Mouse (Mus musculus) cerebellum, postnatal 4 days (tissue): ENCODE measurements at regions not wholly inside any gene's neighbourhood (a gene's known extent, or its start where the extent isn't known, plus 50 kb on each side); places are given as distances from the start of the nearest gene placed in this dataset.
"Not testable (repeated sequence)": the region's sequence is repeated elsewhere in the genome, so short reads cannot be mapped to it uniquely, and the experiment has no call there.

Experiments used
- DNase-seq, 2 experiments: peaks; one replicate each; pipeline ENCODE4 v3.0.0; 2022; ENCODE audit warnings: low spot score in 2 of 2, mixed read lengths in 1 of 2

GRCm38 (mm10) chr7:69167456-69167855 is 418.4 kb upstream of the Arrdc4 start:
- DNase-seq = no peak

GRCm38 (mm10) chr7:69161916-69162315 is 412.9 kb upstream of the Arrdc4 start:
- no peak for DNase-seq

- no peak for DNase-seq
These were observed 393.3 kb upstream of the Arrdc4 start for GRCm38 (mm10) chr7:69142351-69142750.

DNA sequence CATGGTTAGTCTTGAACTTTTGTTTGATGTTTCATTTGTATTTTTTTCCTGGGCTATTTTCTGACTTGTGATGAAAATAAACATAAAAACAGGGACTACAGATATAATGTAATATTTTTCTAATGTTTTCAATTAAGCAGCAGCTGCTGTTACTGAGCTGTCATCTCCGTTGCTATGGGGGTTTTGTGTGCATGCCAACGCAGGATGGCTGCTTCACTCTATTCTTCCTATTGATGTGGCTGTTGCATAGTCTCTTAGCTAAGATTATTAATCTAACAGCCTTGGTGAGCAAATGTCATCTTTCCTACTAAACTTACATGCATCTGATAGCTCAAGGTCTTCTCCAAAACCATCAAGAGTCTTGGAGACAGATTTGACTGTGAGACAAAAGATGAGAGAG is 384.4 kb upstream of the Arrdc4 start:
- no peak for DNase-seq

GRCm38 (mm10) chr7:69101770-69102169 is 352.7 kb upstream of the Arrdc4 start:
- not testable (repeated sequence) for DNase-seq

DNA sequence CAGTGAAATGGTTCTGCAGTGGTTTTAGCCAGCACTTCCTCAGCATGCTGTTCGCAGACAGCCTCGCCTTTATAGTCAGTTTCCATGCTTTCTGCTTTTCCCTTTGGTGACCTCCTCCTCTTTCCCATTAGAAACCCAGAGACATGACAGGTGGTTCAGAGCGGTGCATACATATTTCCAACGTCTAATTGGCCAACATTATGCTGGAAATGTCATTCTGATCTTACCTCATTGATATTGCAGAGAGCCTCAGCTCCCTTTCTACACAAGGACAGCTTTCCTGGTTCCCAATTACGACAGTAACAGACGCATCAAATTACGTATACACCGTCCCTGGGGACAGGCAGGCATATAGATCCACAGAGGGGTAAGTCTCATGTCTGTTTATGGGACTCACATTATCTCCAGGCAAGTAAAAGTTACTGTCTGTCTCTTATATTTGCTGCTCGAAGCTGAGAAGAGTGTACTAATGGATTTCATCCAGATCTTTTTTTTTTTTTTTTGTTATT is 348.6 kb upstream of the Arrdc4 start:
- DNase-seq = no peak

DNA sequence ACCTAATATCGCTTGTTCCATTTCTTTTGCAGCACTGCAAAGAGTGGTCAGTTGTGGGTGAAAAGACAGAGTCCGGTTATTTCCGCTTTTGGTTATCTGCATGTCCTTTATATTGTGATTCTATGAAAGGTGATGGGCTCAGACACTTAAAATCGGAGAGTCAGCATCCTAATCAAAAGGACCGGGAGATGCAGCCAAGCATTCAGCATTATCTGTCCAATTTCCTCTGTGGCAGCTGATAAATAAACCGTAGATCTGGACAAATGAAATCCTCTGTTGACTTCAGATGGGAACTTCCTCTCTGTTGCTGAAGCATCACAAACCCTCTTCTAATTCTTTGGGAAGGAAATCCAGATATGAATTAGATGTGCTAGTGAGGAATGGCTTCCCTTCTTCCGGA is 325.7 kb upstream of the Arrdc4 start:
- no peak for DNase-seq

DNA sequence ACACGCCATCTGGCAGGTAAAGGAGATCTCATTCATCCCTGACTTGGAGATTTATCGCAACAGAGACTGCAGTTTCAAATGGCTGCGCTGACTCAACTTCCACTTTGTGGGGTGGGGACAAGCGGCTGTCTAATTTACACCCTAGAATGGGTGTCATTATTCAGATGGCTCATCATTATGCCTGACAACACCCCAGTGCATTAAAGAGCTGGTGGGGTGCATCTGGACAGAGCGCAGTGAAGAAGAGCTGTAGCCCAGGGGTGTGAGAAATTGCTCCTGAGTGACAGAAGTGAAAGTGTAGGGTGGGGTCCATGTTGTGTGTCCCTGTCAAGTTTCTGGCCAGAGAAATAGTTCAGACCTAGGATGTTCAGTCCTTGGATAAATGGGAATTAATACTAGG is 314.0 kb upstream of the Arrdc4 start:
- DNase-seq = no peak

GRCm38 (mm10) chr7:69062506-69062905 is 313.5 kb upstream of the Arrdc4 start:
- no peak for DNase-seq

DNA sequence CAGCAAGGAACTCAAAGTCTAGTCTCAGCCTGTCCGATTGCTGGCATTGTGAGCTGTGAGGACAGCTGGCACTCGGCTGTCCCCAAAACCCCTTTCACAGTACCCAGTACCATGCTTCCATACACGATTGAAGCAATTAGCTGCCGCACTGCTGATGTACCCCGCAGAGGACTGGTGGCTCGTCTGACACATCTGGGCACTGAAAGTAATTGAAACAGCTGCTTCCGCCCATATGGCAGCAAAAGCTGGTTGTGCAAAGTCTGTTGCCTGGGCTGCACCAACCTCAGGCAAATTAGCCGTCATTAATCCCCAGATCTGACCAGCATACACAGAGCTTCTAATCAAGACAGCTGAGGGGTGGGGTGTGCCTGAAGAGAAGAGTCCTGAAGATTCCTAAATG is 313.1 kb upstream of the Arrdc4 start:
- no peak for DNase-seq

- no peak for DNase-seq
These were observed 312.2 kb upstream of the Arrdc4 start for GRCm38 (mm10) chr7:69061242-69061641.

- no peak for DNase-seq
These were observed 267.5 kb upstream of the Arrdc4 start for GRCm38 (mm10) chr7:69016575-69016974.

- no peak for DNase-seq
These were observed 266.0 kb upstream of the Arrdc4 start for GRCm38 (mm10) chr7:69015047-69015446.

- no peak for DNase-seq
These were observed 258.2 kb upstream of the Arrdc4 start for GRCm38 (mm10) chr7:69007237-69007636.

GRCm38 (mm10) chr7:68988061-68988460 is 239.0 kb upstream of the Arrdc4 start:
- DNase-seq = no peak

DNA sequence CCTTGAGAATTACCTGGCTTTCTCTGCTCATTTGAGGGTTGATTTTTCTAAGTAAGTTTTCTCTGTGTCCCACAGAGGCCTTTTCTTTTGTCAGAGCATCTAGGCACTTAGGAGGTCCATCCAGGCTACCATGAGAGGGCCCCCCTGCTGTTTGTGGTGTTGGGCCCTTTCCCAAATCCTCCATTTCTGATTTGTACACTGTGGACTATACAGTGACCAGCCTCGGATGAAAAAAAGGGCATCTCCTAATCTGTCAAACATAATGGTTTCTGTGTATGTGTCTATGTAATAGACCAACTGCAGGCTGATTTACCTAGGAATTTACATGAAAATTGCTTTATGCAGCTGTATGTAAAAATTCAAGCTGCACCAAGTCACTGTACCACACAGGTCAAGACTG is 234.9 kb upstream of the Arrdc4 start:
- DNase-seq = no peak

DNA sequence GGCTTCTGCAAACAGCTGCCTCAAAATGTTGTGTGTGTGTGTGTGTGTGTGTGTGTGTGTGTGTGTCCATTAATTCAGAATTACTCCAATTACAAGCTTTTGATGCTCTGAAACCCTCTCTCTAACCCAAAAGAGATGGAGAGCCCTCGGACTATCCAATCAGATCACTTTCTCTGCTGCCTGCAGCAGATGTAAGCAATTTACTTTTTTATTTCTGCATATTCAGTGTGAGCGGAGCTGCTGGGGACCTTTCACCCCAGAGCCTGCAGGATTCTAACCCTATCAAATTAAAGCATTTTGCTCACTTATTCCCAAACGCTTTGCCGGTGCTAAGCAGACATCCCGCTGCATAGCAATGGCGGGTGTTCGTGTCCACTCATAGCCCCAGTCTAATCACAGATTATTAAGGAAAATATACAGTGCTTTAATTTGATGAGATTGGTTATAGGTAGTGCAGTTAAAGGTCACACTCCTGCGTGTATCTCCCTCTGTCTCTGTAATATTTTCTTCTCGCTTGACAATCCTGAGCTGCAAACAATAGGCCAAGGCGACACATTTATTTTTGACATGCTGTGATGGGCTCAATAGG is 234.0 kb upstream of the Arrdc4 start:
- no peak for DNase-seq

- no peak for DNase-seq
These were observed 229.5 kb upstream of the Arrdc4 start for GRCm38 (mm10) chr7:68978576-68978975.

DNA sequence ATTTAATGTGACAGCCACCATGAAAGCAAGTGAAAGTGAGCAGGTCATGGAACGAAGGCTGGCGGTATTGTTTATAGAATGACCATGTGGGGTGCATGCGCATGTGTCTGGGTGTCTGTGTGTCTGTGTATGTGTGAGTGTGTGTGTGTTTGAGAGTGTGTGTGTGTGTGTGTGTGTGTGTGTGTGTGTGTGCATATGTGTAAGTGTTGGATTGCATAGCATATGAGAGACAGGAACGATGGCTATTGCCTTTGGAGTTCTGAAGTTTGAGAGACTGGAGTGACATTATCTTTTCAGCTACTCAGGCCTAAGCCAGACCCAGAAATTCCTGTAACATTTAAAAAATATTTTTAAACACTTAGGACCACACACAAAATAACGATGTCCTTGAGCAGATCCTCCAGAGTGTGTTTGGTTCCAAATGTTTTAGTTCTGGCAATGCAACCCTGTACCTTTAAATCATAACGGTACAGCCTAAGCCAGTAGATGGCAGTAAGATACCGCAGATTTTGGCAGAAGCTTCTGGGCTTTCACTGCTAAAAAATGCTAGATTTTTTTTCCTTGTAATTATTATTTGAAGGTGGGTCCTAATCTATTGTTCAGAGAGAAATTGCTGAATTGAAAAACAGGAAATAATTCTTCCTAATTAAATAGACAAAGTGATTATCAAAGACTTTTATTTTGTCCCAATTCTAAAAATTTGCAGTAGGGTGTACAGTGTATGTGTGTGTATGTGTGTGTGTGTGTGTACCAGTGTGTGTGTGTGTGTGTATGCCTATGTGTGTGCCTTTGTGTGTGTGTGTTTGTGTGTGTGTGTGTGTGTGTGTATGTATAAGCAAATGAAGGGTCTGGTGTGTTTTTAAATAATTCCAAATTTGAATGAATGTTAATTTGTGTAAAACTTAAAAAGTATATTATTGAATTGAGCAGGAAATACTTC is 228.0 kb upstream of the Arrdc4 start:
- DNase-seq = peak in 1 of 2 experiments; percentile 26

DNA sequence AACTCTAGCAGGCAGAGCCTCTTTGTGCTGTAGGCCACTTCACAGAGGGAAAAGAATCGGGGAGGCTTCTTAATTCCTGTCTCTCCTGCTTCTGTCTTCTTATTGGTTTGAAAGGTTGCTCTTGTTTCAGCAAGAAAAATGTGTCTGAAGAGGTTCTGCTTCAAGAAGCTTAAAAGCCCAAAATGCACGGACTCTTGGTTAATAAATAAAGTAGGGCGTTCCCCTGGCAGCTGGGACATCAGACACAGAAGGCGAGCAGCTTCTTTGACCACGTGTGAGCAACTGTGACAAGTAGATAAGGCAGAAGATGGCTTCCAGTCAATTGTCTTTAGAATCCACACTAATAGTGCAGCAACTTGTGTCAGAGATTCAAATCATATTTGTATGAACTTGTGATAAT is 226.9 kb upstream of the Arrdc4 start:
- no peak for DNase-seq

- no peak for DNase-seq
These were observed 226.5 kb upstream of the Arrdc4 start for GRCm38 (mm10) chr7:68975580-68975894.

DNA sequence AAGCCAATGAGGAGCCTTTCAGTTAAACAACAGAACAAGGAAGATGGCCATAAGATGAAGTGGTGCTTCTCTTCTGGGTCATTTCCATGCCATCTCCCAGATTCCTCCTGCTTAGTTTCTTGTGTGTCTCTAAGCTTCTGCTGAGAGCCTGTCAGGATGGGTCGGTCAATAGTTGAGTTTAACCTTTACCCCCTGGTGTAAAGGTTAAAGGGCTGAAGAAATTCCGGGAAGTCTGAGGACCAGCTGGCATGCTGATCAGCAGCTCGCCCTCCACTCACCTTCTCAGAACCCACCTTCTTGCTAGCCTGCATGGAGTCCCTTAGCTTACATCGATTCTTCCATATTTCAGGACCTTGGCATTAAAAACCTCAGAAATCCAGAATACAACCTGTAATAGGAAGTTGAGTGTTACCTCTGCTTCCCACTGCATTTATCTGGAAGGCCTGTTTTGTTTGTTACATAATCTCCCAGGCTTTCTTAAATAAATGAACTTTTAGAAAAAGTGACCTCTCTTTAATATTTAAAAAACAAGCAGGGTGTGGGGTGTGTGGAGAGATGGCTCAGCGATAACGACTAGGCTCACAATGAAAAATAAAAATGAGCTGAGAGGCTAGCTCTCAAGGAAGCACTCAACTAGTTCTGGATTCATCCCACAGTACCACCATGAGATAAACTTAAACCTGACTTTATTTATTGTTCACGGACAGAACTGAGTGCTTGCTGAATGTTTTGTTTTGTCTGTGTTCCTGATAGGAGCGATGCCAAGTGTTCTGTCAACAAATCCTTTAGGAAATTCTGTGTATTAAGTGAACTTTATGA is 225.9 kb upstream of the Arrdc4 start:
- DNase-seq = no peak
